Mouse (Mus musculus): ENCODE data around the gene Uck1. TPM values are rescaled to one million over a fixed set of nuclear protein-coding genes. Genes with fewer than 3 reads are reported as not detected.
A peak's percentile ranks its signal among the peaks of the same experiment; 100 is the strongest.

The Uck1 gene
- total RNA-seq, 2 experiments from 2014 or later = 9.8 to 12.9 TPM

GRCm38 (mm10) chr2:32235433-32235832 is 24.5 kb downstream of the Uck1 start:
- peak overlapping the region; percentile 92 for H3K27ac ChIP-seq
- no peak for TF ChIP-seq CTCF (IDR thresholded peaks at IDR 0.05)
- intact Hi-C loops (cut with DNase I) = loop anchor here (5.0 kb wide), 1 partner anchor 83 kb away; the partner anchor contains the start of gene Prrc2b
- peak overlapping the region; percentile 75 for H3K4me3 ChIP-seq
- DNase-seq = no peak

- intact Hi-C loops (cut with DNase I) = no loop called here
- no peak for TF ChIP-seq CTCF (IDR thresholded peaks at IDR 0.05)
- no peak for DNase-seq
These were observed 37.9 kb downstream of the Uck1 start for GRCm38 (mm10) chr2:32222057-32222456.

GRCm38 (mm10) chr2:32221577-32221976 is 38.4 kb downstream of the Uck1 start:
- no peak overlapping the region for H3K27ac ChIP-seq
- no peak for DNase-seq
- intact Hi-C loops (cut with DNase I) = no loop called here
- H3K4me3 ChIP-seq = no peak overlapping the region
- TF ChIP-seq CTCF (IDR thresholded peaks at IDR 0.05) = no peak

More at GRCm38 (mm10) chr2:32222057-32222456, 37.9 kb downstream of the Uck1 start:
- H3K4me3 ChIP-seq = no peak overlapping the region
- H3K27ac ChIP-seq = no peak overlapping the region

- TF ChIP-seq CTCF (IDR thresholded peaks at IDR 0.05) = no peak
- no peak overlapping the region for H3K4me3 ChIP-seq
- no peak for DNase-seq
- intact Hi-C loops (cut with DNase I) = no loop called here
- peak overlapping the region; percentile 81 for H3K27ac ChIP-seq
These were observed 39.0 kb downstream of the Uck1 start for GRCm38 (mm10) chr2:32220969-32221368.

GRCm38 (mm10) chr2:32220021-32220420 is 39.9 kb downstream of the Uck1 start:
- Histone ChIP-seq H3K4me3 (no peak overlapping the region), H3K27ac (peak overlapping the region; percentile 81)
- no peak for TF ChIP-seq CTCF (IDR thresholded peaks at IDR 0.05)
- peak; percentile 78 for DNase-seq
- intact Hi-C loops (cut with DNase I) = no loop called here

GRCm38 (mm10) chr2:32219501-32219900 is 40.5 kb downstream of the Uck1 start:
- intact Hi-C loops (cut with DNase I) = no loop called here
- Histone ChIP-seq H3K27ac (peak overlapping the region; percentile 81), H3K4me3 (no peak overlapping the region)
- peak; percentile 15 for DNase-seq
- no peak for TF ChIP-seq CTCF (IDR thresholded peaks at IDR 0.05)

GRCm38 (mm10) chr2:32218541-32219334 is 41.2 kb downstream of the Uck1 start:
- intact Hi-C loops (cut with DNase I) = no loop called here
- Histone ChIP-seq H3K27ac (peak overlapping the region; percentile 81), H3K4me3 (no peak overlapping the region)
- peak; percentile 39 for DNase-seq
- TF ChIP-seq CTCF (IDR thresholded peaks at IDR 0.05) = no peak

- no peak overlapping the region for H3K4me3 ChIP-seq
- DNase-seq = peak; percentile 53
- intact Hi-C loops (cut with DNase I) = no loop called here
These were observed 41.8 kb downstream of the Uck1 start for GRCm38 (mm10) chr2:32218113-32218512.

GRCm38 (mm10) chr2:32217656-32218055 is 42.3 kb downstream of the Uck1 start:
- TF ChIP-seq CTCF (IDR thresholded peaks at IDR 0.05) = no peak
- H3K27ac ChIP-seq = peak overlapping the region; percentile 81
- intact Hi-C loops (cut with DNase I) = no loop called here
- no peak for DNase-seq
- no peak overlapping the region for H3K4me3 ChIP-seq

More at GRCm38 (mm10) chr2:32218113-32218512, 41.8 kb downstream of the Uck1 start:
- no peak for TF ChIP-seq CTCF (IDR thresholded peaks at IDR 0.05)
- H3K27ac ChIP-seq = peak overlapping the region; percentile 81

- Histone ChIP-seq H3K4me3 (no peak overlapping the region), H3K27ac (peak overlapping the region; percentile 81; the same call in 1 of the 2 replicates)
- TF ChIP-seq CTCF (IDR thresholded peaks at IDR 0.05) = no peak
- intact Hi-C loops (cut with DNase I) = no loop called here
- no peak for DNase-seq
These were observed 43.5 kb downstream of the Uck1 start for GRCm38 (mm10) chr2:32216506-32216905.

- DNase-seq = no peak
- no peak for TF ChIP-seq CTCF (IDR thresholded peaks at IDR 0.05)
- Histone ChIP-seq H3K27ac (no peak overlapping the region), H3K4me3 (no peak overlapping the region)
- intact Hi-C loops (cut with DNase I) = no loop called here
These were observed 44.4 kb downstream of the Uck1 start for GRCm38 (mm10) chr2:32215576-32215975.

- H3K27ac ChIP-seq = no peak overlapping the region
- H3K4me3 ChIP-seq = no peak overlapping the region
- peak; percentile 53 for DNase-seq
- intact Hi-C loops (cut with DNase I) = no loop called here
- TF ChIP-seq CTCF (IDR thresholded peaks at IDR 0.05) = no peak
These were observed 47.0 kb downstream of the Uck1 start for GRCm38 (mm10) chr2:32213000-32213399.

- Histone ChIP-seq H3K27ac (no peak overlapping the region), H3K4me3 (no peak overlapping the region)
- TF ChIP-seq CTCF (IDR thresholded peaks at IDR 0.05) = no peak
- intact Hi-C loops (cut with DNase I) = no loop called here
- DNase-seq = no peak
These were observed 48.3 kb downstream of the Uck1 start for GRCm38 (mm10) chr2:32211689-32212088.

GRCm38 (mm10) chr2:32207682-32208081 is 52.3 kb downstream of the Uck1 start:
- intact Hi-C loops (cut with DNase I) = no loop called here
- TF ChIP-seq CTCF (IDR thresholded peaks at IDR 0.05) = no peak
- Histone ChIP-seq H3K27ac (no peak overlapping the region), H3K4me3 (no peak overlapping the region)
- DNase-seq = no peak

Other genes starting within 250 kb of the Uck1 start
- gene Fam78a, start 175.3 kb downstream of the Uck1 start, total RNA-seq (2021) = 10 to 100 TPM in 1 of 2 experiments, 1 to 10 TPM in 1; 9.9 to 12.0 TPM
- 100 to 1,000 TPM; 109 to 120 TPM for gene Plpp7, start 164.6 kb downstream of the Uck1 start, total RNA-seq (2021)
- gene Prrc2b, start 109.1 kb downstream of the Uck1 start, total RNA-seq (2021) = 10 to 100 TPM; 76.4 to 86.9 TPM
- 10 to 100 TPM; 11.5 TPM for gene Pomt1, start 23.6 kb downstream of the Uck1 start, total RNA-seq (2021)
- gene Golga2, start 27.2 kb upstream of the Uck1 start, total RNA-seq (2021) = 10 to 100 TPM; 56.0 to 62.9 TPM
- gene Swi5, start 27.9 kb upstream of the Uck1 start, total RNA-seq (2021) = 100 to 1,000 TPM; 118 to 175 TPM
- 10 to 100 TPM; 26.4 to 26.6 TPM for gene Ciz1, start 92.2 kb upstream of the Uck1 start, total RNA-seq (2021)
- gene Dnm1, start 93.2 kb upstream of the Uck1 start, total RNA-seq (2021) = 1 to 10 TPM; 3.7 to 8.2 TPM
- 10 to 100 TPM; 34.3 to 43.2 TPM for gene 1110008P14Rik, start 121.8 kb upstream of the Uck1 start, total RNA-seq (2021)
- 1 to 10 TPM; 2.6 to 3.4 TPM for gene Lcn2, start 128.1 kb upstream of the Uck1 start, total RNA-seq (2021)
- gene Ptges2, start 135.7 kb upstream of the Uck1 start, total RNA-seq (2021) = 10 to 100 TPM; 34.7 to 51.1 TPM
- gene Naif1, start 190.3 kb upstream of the Uck1 start, total RNA-seq (2021) = 1 to 10 TPM; 2.2 to 2.3 TPM
- 100 to 1,000 TPM in 1 of 2 experiments, 10 to 100 TPM in 1; 45.3 to 211 TPM for gene Slc25a25, start 191.3 kb upstream of the Uck1 start, total RNA-seq (2021)

Data from gastrocnemius, adult 2 months (tissue).